Mouse (Mus musculus) G1E (cell line): ENCODE data around the gene Gnas.

Source experiments
- CTCF ChIP-seq: IDR thresholded peaks from 2 replicates; pipeline ENCODE4 v1.5.1; 2012; ENCODE audit warnings: low read depth, low read length, inconsistent platforms, mixed read lengths
- GATA1 ChIP-seq: IDR thresholded peaks from 2 replicates; pipeline ENCODE4 v1.6.1; 2012; ENCODE audit warnings: borderline replicate concordance, low read length, inconsistent platforms, mixed read lengths
- POLR2AphosphoS5 ChIP-seq: IDR thresholded peaks from 2 replicates; pipeline ENCODE4 v1.6.1; 2012; ENCODE audit warnings: low read depth, low read length, inconsistent platforms; ENCODE audit not compliant: insufficient replicate concordance
- TAL1 ChIP-seq: conservative IDR thresholded peaks from 2 replicates; pipeline ENCODE4 v1.6.1; 2012; ENCODE audit warnings: low read depth, low read length, inconsistent platforms, mixed read lengths

GRCm38 (mm10) chr2:174331282-174332030 lies 47.3 kb downstream of the Gnas start:
- TF ChIP-seq POLR2AphosphoS5 (no peak), TAL1 (no peak), CTCF (no peak), GATA1 (no peak)
